Mouse (Mus musculus) liver, postnatal 0 days (tissue): ENCODE measurements around the gene Acot4. TPM values are rescaled to one million over a fixed set of nuclear protein-coding genes. Genes with fewer than 3 reads are reported as not detected.
"Not testable (repeated sequence)": the region's sequence is repeated elsewhere in the genome, so short reads cannot be mapped to it uniquely, and the experiment has no call there.

Experiments used
- ATAC-seq: fragments of 200-750 bp; cut with Nextera tagmentation; 2 replicates; pipeline ENCODE4 v1.8.0; 2017; ENCODE audit warnings: mild to moderate bottlenecking, moderate library complexity
- DNase-seq: peaks from one replicate; pipeline ENCODE4 v3.0.0-alpha.2; 2016
- H3K27ac ChIP-seq: fragments of 300-500 bp; sonication (generic); 2 replicates; pipeline ENCODE4 v1.5.1; 2014; ENCODE audit warnings: antibody characterized with exemption, moderate library complexity, mild to moderate bottlenecking, low read depth
- H3K27me3 ChIP-seq: fragments of 300-500 bp; sonication (generic); 2 replicates; pipeline ENCODE4 v1.6.1; 2014; ENCODE audit warnings: low read length, control low read depth, mixed read lengths; ENCODE audit not compliant: insufficient read depth
- H3K36me3 ChIP-seq: fragments of 300-500 bp; sonication (generic); replicated peaks from 2 replicates; pipeline ENCODE4 v1.6.1; 2014; ENCODE audit warnings: mild to moderate bottlenecking, control low read depth, low read length, moderate library complexity, mixed read lengths; ENCODE audit not compliant: insufficient read depth
- H3K4me1 ChIP-seq: fragments of 300-500 bp; sonication (generic); 2 replicates; pipeline ENCODE4 v1.6.1; 2014; ENCODE audit warnings: antibody characterized with exemption, mild to moderate bottlenecking, control low read depth; ENCODE audit not compliant: insufficient read depth
- H3K4me2 ChIP-seq: fragments of 300-500 bp; sonication (generic); 2 replicates; pipeline ENCODE4 v1.6.1; 2014; ENCODE audit warnings: low read depth, mild to moderate bottlenecking, low read length, moderate library complexity, mixed read lengths
- H3K4me3 ChIP-seq: fragments of 300-500 bp; sonication (generic); 2 replicates; pipeline ENCODE4 v1.5.1; 2014; ENCODE audit warnings: low read depth, low read length
- H3K9ac ChIP-seq: fragments of 300-500 bp; sonication (generic); replicated peaks from 2 replicates; pipeline ENCODE4 v1.6.1; 2014; ENCODE audit warnings: mild to moderate bottlenecking, moderate library complexity
- H3K9me3 ChIP-seq: fragments of 300-500 bp; sonication (generic); 2 replicates; pipeline ENCODE4 v1.6.1; 2016; ENCODE audit warnings: mild to moderate bottlenecking, control low read depth, low read length, mixed read lengths
- CTCF ChIP-seq: sonication (generic); IDR thresholded peaks from 2 replicates; pipeline ENCODE4 v1.5.1; 2016; ENCODE audit warnings: antibody characterized with exemption, low read depth
- EP300 ChIP-seq: IDR thresholded peaks from 2 replicates; pipeline ENCODE4 v1.6.1; 2016; ENCODE audit warnings: antibody characterized with exemption, low read depth, mild to moderate bottlenecking
- WGBS: fragments of 180-500 bp; shearing (Covaris S2); extraction: QIAGEN DNeasy Blood & Tissue Kit; methylation state at CpG from one replicate; pipeline ENCODE4 v1.1.7; 2014; ENCODE audit not compliant: insufficient replicate concordance; 5-methylcytosine and 5-hydroxymethylcytosine counted together
- polyA plus RNA-seq: library from polyadenylated mRNA; unstranded; fragments of >200 nt; fragmentation: Nextera tagmentation; extraction: Ambion mirVana; gene quantifications from 2 replicates; pipeline ENCODE4 v1.2.1, GENCODE M21; 2015

Acot4 gene
- polyA plus RNA-seq, 1 experiment from 2014 or later, result 29.0 TPM

GRCm38 (mm10) chr12:84064621-84065020 lies 26.4 kb downstream of the Acot4 start:
- ATAC-seq, result no peak
- H3K9me3 ChIP-seq, result no peaks in the 10 kb centered on the region
- no peak for DNase-seq
- TF ChIP-seq CTCF (no peak), EP300 (no peak)
- no peak overlapping the region for H3K4me3 ChIP-seq
- peaks cover 16% of the 10 kb centered on the region for H3K27me3 ChIP-seq
- no peak overlapping the region for H3K4me2 ChIP-seq
- H3K4me1 ChIP-seq, result no peaks in the 10 kb centered on the region; the same call in 1 of the 2 replicates
- H3K36me3 ChIP-seq, result no peaks in the 10 kb centered on the region
- H3K9ac ChIP-seq, result no peak overlapping the region
- H3K27ac ChIP-seq, result no peak overlapping the region
- WGBS, result 70% methylated on average over 8 of the region's 8 CpGs

- TF ChIP-seq CTCF (no peak), EP300 (no peak)
- Histone ChIP-seq H3K27ac (no peak overlapping the region), H3K9me3 (no peaks in the 10 kb centered on the region), H3K4me2 (no peak overlapping the region), H3K27me3 (peaks cover 28% of the 10 kb centered on the region), H3K36me3 (no peaks in the 10 kb centered on the region), H3K4me1 (no peaks in the 10 kb centered on the region; the same call in 1 of the 2 replicates), H3K9ac (no peak overlapping the region), H3K4me3 (no peak overlapping the region)
- DNase-seq (no peak), ATAC-seq (no peak)
- 66% methylated on average over 4 of the region's 4 CpGs for WGBS
These were observed 29.6 kb downstream of the Acot4 start for GRCm38 (mm10) chr12:84067752-84068151.

- H3K27me3 ChIP-seq, result peaks cover 28% of the 10 kb centered on the region
- H3K4me3 ChIP-seq, result no peak overlapping the region
- DNase-seq (no peak), ATAC-seq (no peak)
- 68% methylated on average over 8 of the region's 8 CpGs for WGBS
- no peak for TF ChIP-seq CTCF
- no peak for TF ChIP-seq EP300
- no peaks in the 10 kb centered on the region for H3K36me3 ChIP-seq
- no peak overlapping the region for H3K9ac ChIP-seq
- H3K27ac ChIP-seq, result no peak overlapping the region
- no peaks in the 10 kb centered on the region for H3K9me3 ChIP-seq
- H3K4me2 ChIP-seq, result no peak overlapping the region
- H3K4me1 ChIP-seq, result no peaks in the 10 kb centered on the region; the same call in 1 of the 2 replicates
These were observed 30.1 kb downstream of the Acot4 start for GRCm38 (mm10) chr12:84068296-84068695.

DNA sequence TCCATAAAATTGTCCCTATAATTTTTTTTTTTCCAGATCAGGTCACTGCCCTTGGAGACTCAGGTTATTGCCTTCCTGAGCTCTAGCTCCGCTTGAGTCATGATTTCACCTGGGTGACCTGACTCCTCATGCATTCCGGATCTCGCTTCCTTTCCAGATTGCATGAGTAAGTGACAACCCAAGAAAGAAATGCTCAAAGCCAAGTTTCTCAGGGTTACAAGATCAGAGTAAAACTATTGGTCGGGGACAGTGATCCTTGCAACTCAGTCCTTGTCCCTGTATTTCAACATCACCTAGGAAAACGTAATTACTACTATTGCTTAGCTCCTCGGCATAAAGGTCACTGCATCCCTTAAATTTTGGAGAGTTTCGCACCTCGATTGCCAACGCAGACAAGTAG lies 30.8 kb downstream of the Acot4 start, which contains the start of gene Acot5:
Gene Acot5 (plus strand): TSS at position 340 of the 400 bp plus-strand sequence.
- ATAC-seq, result peak; percentile 49; the same call in 1 of the 2 replicates
- H3K27ac ChIP-seq, result no peak within 1 kb of the TSS
- WGBS, result 48% methylated on average over 9 of the region's 9 CpGs
- no peaks in the 10 kb centered on the region; the same call in 1 of the 2 replicates for H3K4me1 ChIP-seq
- no peaks in the 10 kb centered on the region for H3K36me3 ChIP-seq
- H3K27me3 ChIP-seq, result peaks cover 28% of the 10 kb centered on the region
- TF ChIP-seq CTCF (no peak), EP300 (no peak)
- DNase-seq, result no peak
- H3K9ac ChIP-seq, result peak within 1 kb of the TSS; percentile 30; the same call in 1 of the 2 replicates
- H3K9me3 ChIP-seq, result no peaks in the 10 kb centered on the region
- H3K4me3 ChIP-seq, result peak within 1 kb of the TSS; percentile 30
- peak within 1 kb of the TSS; percentile 66 for H3K4me2 ChIP-seq

- not testable (repeated sequence) for H3K27ac ChIP-seq, H3K4me1 ChIP-seq, H3K9me3 ChIP-seq, H3K36me3 ChIP-seq
- peak overlapping the region; percentile 66 for H3K4me2 ChIP-seq
- ATAC-seq (peak; percentile 36; the same call in 1 of the 2 replicates), DNase-seq (peak; percentile 21)
- H3K4me3 ChIP-seq, result peak overlapping the region; percentile 30
- WGBS, result 7% methylated on average over 29 of the region's 52 CpGs
- peak overlapping the region; percentile 30; the same call in 1 of the 2 replicates for H3K9ac ChIP-seq
- peaks cover 27% of the 10 kb centered on the region for H3K27me3 ChIP-seq
These were observed 31.4 kb downstream of the Acot4 start for GRCm38 (mm10) chr12:84069582-84069981.

DNA sequence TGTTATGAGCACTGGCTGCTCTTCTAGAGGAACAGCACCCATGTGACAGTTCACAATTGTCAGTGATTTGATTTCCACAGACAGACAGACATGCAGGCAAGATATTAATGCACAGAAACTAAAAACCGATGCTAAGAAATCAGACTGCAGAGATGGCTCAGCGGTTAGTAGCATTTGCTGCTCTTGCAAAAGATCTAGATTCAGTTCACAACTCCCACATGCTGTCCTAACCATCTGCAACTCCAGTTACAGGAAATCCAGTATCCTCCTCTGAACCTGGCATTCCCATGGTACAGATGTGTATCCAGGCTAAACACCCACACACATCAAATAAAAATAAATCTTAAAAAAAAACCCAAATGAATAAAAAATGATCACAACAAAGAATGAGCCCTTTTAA lies 33.5 kb downstream of the Acot4 start:
- no peaks in the 10 kb centered on the region for H3K36me3 ChIP-seq
- ATAC-seq (no peak), DNase-seq (no peak)
- H3K9ac ChIP-seq, result no peak overlapping the region
- no peak overlapping the region for H3K4me2 ChIP-seq
- H3K27ac ChIP-seq, result no peak overlapping the region
- H3K27me3 ChIP-seq, result peaks cover 26% of the 10 kb centered on the region
- H3K9me3 ChIP-seq, result no peaks in the 10 kb centered on the region
- H3K4me3 ChIP-seq, result no peak overlapping the region
- no peak for TF ChIP-seq EP300
- no peak for TF ChIP-seq CTCF
- H3K4me1 ChIP-seq, result no peaks in the 10 kb centered on the region; the same call in 1 of the 2 replicates
- 71% methylated on average over 2 of the region's 2 CpGs for WGBS
